Mouse (Mus musculus) cerebellum, adult 18-20 months (tissue): ENCODE data around the gene Galnt2.
A peak's percentile ranks its signal among the peaks of the same experiment; 100 is the strongest.

Experiments
- DNase-seq, 2 experiments: peaks; one replicate each; pipeline ENCODE4 v3.0.0; 2021

The Galnt2 gene

DNA sequence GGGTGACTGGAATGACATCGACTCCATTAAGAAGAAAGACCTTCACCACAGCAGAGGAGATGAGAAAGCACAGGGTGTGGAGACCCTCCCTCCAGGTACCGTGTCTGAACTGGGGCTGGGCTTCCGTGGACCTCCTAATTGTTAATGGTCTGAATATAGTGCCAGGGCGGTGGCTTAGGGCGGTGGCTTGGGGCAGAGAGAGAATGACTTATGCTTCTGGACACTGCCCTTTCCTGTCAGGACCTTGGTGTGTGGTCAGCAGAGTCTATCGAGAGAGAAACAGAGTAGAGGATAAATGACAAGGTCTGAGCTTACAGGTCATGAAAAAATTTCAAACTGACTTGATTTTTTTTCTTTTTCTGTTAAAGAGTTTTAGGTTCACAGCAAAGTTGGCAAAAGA is 64.2 kb downstream of the Galnt2 start:
- DNase-seq: no peak

- DNase-seq: no peak
These were observed 70.3 kb downstream of the Galnt2 start for GRCm38 (mm10) chr8:124301512-124301911.

DNA sequence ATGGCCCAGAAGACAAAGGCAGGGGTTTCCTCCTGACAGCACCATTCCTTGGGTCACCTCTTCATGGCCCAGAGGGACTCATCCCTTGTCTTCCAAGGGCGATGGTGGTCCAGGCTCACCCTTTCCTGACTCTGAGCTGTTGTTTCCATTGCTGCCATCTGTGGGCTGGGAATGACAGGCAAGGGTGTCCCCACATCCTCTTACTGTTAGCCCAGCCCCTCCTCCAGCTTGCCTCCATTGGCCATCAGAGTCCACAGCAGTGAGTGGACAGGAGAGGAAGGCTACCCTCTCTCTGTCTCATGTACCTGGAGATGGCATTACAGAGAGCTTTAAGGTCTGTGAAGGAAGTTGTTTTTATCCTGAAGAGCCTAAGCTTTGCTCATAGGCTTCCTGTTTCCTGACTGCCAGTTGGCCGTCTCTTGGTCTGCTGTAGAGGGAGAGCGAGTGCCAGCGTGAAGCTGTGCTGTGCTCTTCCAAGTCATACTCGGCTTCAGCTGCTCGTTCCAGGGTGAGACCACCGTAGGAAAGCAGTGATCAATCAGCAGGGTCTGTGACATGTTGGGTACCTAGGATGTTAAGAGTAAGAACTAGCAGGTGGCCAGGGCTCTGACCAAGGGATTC is 70.9 kb downstream of the Galnt2 start:
- DNase-seq: no peak

DNA sequence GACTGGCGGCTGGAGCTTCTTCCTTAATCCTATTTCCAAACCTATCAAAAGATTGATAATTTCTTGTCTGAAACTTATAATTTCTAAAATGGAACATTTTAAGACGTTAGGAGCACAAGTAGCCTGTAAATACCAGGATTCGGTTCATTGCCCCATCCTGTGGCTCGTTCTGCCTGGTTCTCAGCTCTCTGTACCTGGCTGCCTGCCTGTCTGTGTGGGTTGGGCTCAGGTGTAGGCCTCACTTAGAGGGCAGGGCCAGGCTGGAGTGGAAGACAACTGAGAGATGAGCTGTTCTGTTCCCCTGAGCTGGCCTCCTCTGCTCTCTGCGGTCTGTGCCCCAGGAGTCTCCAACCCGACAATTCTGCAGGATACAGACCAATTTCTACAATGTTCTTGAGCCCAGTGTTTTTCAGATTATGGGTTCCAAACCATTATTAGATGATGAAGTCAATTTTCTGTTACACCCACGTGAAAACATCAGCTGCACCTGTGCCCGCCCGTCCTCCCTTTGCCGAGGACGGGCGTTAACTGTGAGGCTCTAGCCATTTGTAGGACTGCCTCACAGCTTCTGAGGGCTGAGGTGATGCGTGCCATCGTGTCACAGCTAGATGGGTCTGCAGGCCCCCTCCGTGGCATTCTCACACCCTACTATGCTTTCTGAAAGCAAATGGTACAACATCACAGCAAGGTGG is 72.2 kb downstream of the Galnt2 start:
- no peak for DNase-seq

DNA sequence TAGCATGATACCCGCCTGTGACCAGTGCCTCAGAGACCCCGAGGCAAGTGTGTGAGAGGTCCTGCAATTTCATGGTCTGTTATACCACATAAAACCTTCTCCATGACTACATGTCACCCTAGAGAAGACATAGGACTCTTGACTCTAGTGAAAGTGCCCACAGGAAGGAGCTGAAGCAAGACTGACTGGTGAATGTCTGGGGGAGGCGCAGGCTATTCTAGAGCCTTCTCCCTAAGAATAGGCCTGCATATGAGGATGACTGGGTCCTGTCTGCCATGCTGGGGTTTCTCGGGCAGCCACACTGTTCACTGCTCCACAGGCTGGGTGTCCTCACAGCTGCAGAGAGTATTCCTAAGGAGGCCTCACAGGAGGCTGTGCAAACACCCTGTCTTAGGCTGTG is 73.0 kb downstream of the Galnt2 start:
- DNase-seq: no peak

GRCm38 (mm10) chr8:124306574-124306973 is 75.4 kb downstream of the Galnt2 start:
- no peak for DNase-seq

GRCm38 (mm10) chr8:124307700-124308099 is 76.5 kb downstream of the Galnt2 start:
- no peak for DNase-seq

- no peak for DNase-seq
These were observed 79.3 kb downstream of the Galnt2 start for GRCm38 (mm10) chr8:124310509-124310908.

DNA sequence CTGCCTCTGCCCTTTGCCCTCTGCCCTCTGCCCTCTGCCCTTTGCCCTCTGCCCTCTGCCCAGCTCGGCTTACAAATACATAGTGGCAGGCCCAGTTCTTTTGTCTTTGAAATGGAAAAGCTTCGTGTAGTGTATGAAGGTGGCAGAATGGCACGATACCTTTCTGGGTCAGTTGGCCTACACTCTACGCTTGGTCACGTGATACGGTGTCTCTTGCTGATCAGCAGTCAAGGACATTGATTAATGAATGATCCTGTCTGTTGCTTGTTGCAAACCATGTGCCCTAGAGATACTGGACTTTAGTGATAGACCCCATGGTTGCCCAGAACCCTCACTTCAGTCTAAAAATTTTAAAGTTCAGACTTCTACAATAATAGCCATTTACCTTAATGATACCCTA is 79.9 kb downstream of the Galnt2 start:
- DNase-seq: no peak

DNA sequence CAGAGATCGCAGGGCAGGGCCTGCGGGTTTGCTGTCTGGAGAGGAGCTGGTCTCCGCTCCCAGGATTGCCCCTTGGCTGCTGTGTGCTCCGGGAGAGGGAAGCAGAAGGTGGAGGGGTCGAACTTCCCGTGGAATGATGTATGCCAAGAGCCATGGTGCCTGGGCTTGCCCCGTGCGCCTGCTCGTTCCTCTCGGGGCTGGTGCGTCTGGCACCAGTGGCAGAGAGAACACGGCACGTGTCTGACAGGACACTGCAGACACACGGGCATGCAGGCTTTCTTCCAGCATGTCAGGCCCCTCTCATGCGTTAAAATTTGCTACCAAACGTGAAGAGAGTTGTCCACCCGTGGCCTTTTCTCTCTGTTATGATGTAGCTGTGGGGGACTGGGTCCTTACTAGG is 80.5 kb downstream of the Galnt2 start:
- no peak for DNase-seq

DNA sequence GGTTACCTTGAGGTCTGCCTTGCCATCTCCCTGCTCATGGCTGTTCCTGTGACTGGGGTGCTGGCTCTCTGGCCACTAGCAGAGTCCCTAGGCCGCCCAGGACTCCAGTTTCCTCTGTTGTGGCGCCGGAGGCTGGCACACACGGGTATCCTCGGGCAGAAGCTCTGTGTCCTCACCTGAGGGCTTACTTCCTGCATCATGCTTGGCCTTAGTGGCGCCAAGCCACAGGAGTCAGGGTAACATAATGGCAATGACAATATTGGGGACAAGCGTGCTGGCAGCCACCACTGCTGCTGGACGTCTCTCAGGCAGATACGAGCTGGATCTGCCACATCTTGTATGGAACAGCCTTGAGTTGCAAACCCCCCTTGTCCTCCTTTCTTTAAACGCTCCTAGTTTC is 81.0 kb downstream of the Galnt2 start:
- DNase-seq: peak in 1 of 2 experiments; percentile 51

DNA sequence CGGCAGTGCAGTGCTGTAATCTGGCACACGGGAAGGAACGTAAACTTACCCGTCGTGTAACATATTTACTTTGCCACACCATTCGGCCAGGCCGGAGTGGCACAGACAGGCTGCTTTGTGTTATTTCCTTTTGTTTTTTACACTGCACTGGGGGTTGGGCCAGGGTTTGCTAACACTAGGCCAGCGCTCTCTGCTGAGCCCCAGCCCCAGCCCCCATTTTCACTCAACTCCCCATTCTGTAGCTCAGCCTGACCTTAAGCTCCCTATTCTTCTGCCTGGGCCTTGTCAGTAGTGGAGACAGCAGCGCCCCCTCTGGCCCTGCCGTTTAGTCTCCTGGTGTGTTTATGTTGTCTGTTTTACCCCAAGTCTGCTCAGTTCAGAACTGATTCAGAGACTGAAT is 83.6 kb downstream of the Galnt2 start:
- DNase-seq: no peak

DNA sequence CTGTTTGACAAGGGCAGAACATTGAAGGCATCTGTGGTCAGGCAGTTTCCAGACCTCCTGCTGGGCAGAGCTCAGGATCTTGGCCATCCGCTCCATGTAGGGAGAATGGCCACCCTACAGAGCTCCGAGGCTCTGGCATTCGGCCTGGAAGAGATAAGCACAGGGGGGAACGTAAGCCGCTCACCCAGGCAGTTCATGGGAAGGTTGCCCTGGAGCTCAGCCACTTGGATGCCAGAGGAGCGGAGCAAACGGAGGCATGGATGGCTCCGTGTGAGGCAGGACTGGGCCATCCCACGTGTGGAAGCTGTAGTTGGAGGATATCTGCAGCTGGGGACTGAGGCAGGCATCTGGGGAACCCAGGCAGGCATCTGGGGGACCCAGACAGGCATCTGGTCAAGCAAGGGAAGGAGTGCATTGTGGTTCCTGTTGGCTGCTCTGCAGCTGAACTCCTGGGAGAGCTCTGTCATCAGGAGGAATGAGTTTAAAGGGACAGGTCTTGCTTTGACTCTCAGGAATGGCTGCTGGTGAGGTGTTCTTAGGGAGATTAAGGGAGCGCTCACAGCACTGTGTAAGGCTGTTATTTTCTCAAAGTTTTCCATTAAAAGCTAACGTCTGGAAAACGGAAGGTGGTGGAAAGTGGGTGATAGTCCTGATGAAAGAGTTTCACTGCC is 85.4 kb downstream of the Galnt2 start:
- DNase-seq: peak; percentile 90

DNA sequence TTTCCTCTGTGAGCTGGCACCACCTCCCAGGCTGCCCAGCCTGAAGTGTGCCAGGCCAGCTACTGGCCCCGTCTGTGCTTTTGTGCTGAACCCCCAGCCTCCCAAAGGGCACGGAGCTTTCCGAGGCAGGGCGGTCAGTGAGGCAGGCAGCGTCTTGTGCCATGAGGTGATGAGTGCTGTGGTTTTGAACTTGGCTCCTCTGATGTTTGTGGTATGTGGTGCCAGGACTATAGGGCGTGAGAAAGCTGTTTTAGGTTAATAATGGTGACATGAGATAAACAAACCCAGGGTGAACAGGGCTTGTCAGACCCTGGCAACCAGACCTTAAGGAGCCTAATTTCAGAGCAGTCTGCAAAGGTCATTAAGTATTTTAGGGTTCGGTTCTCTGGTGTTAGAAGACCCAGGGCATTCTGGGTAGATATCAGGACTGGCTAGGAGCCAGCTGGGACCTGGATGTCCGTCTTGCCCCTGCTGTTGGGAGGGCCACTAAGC is 86.0 kb downstream of the Galnt2 start:
- DNase-seq: peak in 1 of 2 experiments; percentile 53

DNA sequence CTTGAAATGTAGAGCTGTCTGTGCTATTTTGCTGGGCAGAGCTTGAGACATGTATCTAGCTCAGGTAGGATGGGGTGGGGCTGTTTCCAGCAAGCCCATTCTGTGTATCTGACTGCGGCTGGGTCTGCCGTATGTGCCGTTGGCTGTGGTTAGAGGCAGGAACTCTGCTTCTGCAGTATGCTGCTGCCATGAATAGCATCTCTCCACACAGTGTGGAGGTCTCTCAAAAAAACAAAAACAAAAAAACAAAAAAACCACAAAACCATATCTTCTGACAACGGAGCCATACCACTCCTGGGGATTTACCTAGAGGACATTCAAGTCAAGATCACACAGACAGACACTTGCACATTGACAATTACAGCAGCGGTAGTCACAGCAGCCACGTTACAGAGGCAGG is 86.6 kb downstream of the Galnt2 start:
- DNase-seq: no peak

GRCm38 (mm10) chr8:124318612-124319315 is 87.6 kb downstream of the Galnt2 start:
- peak; percentile 40 to 45 for DNase-seq

- DNase-seq: no peak
These were observed 88.1 kb downstream of the Galnt2 start for GRCm38 (mm10) chr8:124319316-124319652.

DNA sequence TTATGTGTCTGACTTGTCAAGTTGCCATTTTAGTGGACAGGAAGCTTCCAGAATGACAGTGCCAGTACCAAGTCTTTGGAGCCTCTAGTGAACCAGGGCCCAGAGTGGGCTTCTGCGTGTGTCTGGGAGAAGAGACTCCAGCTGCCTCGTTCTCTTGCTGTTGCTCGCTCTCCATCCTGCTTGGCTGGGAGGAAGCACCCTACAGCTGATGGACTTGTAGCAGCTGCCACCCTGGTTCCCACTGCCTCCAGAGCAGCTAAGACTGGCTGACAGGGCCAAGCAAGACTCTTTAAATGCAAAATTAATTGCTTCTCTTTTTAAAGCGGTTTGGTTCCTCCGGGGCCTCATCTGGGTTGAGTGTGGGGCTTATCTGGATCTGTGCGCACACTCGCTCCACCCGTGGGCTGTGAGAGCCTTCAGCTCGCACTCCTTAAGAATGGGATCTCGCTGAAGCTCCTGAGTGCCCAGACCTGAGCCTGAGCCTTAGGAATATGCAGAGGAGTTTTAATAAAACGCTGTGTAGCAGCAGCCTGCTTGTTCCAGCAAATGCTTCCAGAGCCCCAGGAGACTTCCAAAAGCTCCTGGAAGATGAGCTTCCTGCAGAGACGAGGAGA is 90.1 kb downstream of the Galnt2 start:
- no peak for DNase-seq

DNA sequence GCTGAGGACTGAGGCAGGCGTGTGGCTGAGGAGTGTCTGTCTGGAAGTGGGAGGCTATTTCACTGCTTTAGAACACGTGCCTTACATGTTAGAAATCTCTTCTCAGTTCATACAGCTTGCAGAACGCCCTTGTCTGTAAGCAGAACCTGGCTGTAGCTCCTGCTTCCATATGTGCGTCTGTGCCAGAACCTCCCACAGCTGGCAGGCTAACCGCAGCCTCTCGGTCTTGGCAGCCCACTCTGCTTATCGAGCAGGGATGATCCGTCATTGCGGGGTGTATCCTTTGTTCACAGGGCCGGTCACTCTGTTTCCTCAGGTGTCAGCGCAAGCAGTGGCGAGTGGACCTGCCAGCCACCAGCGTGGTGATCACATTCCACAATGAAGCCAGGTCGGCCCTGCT is 92.2 kb downstream of the Galnt2 start:
- DNase-seq: no peak

GRCm38 (mm10) chr8:124328259-124328658 is 97.1 kb downstream of the Galnt2 start:
- DNase-seq: no peak

GRCm38 (mm10) chr8:124329690-124330089 is 98.5 kb downstream of the Galnt2 start:
- DNase-seq: no peak

DNA sequence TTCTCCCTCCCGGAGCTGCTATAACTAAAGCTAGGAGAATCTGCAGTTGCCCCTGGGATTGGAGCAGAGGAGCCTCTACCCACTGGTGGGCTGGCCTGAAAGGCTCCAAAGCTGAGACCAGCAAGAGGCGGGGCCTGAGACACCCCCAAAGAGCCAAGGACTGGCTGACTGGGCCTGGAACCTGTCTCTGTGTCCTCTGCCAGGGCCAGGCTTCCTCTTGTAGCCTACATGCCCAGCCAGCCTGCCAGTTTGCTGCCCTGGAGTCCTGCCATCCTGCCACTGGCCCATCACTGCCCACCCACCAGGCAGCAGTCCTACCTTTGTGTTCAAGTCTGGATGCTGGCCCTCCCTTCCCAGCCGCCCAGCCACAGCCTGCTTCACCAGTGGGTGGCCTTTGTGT is 99.2 kb downstream of the Galnt2 start:
- peak; percentile 65 to 66 for DNase-seq

DNA sequence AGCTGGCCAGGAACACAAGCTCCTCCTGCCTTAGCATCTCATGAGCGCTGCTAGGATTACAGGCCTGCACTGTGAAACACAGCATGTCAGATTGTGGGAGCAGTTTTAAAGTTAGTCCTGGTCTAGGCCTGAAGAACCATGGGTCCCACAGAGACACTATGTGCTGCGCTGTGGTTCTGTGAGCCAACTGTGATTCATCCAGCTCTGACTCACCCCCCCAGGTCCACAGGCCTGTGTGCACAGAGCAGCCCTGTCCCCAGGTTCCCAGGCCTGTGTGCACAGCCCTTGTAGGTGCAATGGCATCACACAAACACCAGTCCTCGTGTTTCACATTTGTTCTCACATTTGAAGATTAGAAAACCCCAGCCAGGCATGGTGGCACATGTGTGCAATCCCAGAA is 99.9 kb downstream of the Galnt2 start:
- no peak for DNase-seq
